Mouse (Mus musculus) C2C12 (cell line): Measurements from ENCODE around the gene Mmp19.

ENCODE experiments used
- CEBPB ChIP-seq: IDR thresholded peaks from one replicate; pipeline ENCODE4 v1.6.1; 2011; ENCODE audit warnings: low read depth, mild to moderate bottlenecking, control low read depth, moderate library complexity
- CTCF ChIP-seq: IDR thresholded peaks from one replicate; pipeline ENCODE4 v1.5.1; 2011; ENCODE audit not compliant: control insufficient read depth, insufficient read depth, insufficient read length
- FOSL1 ChIP-seq: IDR thresholded peaks from one replicate; pipeline ENCODE4 v1.8.0; 2011; ENCODE audit warnings: mild to moderate bottlenecking, low read length; ENCODE audit not compliant: poor library complexity, insufficient read depth, severe bottlenecking
- MAX ChIP-seq: IDR thresholded peaks from one replicate; pipeline ENCODE4 v1.6.1; 2011; ENCODE audit warnings: mild to moderate bottlenecking, control low read depth
- MYOD1 ChIP-seq: IDR thresholded peaks from one replicate; pipeline ENCODE4 v1.6.1; 2011; ENCODE audit warnings: low read depth; ENCODE audit not compliant: control insufficient read depth, insufficient read length
- MYOG ChIP-seq: IDR thresholded peaks from one replicate; pipeline ENCODE4 v1.6.1; 2011; ENCODE audit not compliant: control insufficient read depth, insufficient read length; ENCODE audit errors: extremely low read depth
- USF1 ChIP-seq: IDR thresholded peaks from one replicate; pipeline ENCODE4 v1.6.1; 2011; ENCODE audit warnings: low read depth, mild to moderate bottlenecking, control low read depth, moderate library complexity

GRCm38 (mm10) chr10:128747646-128748251 lies 43.0 kb upstream of the Mmp19 start, which contains the start of gene Pym1:
- TF ChIP-seq USF1 (no peak), CTCF (no peak), MYOG (no peak), CEBPB (no peak), MAX (no peak), MYOD1 (no peak), FOSL1 (no peak)
